Mouse (Mus musculus) olfactory bulb, adult 2 months (tissue): ENCODE measurements at regions not wholly inside any gene's neighbourhood (a gene's known extent, or its start where the extent isn't known, plus 50 kb on each side); places are given as distances from the start of the nearest gene placed in this dataset.

Experiments
- H3K27ac ChIP-seq: fragments of 200-500 bp; 2 replicates; pipeline ENCODE4 v1.5.1; 2012; ENCODE audit warnings: low read depth, low read length; ENCODE audit not compliant: insufficient read depth
- H3K4me1 ChIP-seq: fragments of 200-500 bp; 2 replicates; pipeline ENCODE4 v1.6.1; 2012; ENCODE audit warnings: low read length; ENCODE audit not compliant: control insufficient read depth, insufficient read depth
- H3K4me3 ChIP-seq: fragments of 200-500 bp; 2 replicates; pipeline ENCODE4 v1.5.1; 2012; ENCODE audit warnings: mild to moderate bottlenecking, low read depth, low read length, moderate library complexity; ENCODE audit not compliant: insufficient read depth
- CTCF ChIP-seq: fragments of 200-500 bp; IDR thresholded peaks from 2 replicates; pipeline ENCODE4 v1.5.1; 2012; ENCODE audit warnings: low read depth, mild to moderate bottlenecking, low read length, moderate library complexity; ENCODE audit not compliant: insufficient read depth
- POLR2A ChIP-seq: fragments of 200-500 bp; IDR thresholded peaks from 2 replicates; pipeline ENCODE4 v1.6.1; 2012; ENCODE audit warnings: mild to moderate bottlenecking, low read depth, low read length, moderate library complexity; ENCODE audit not compliant: insufficient read depth
- WGBS: fragments of 180-500 bp; shearing (Covaris S2); methylation state at CpG from one replicate; pipeline ENCODE4 v1.1.7; 2018; 5-methylcytosine and 5-hydroxymethylcytosine counted together

- 75% methylated on average over 4 of the region's 4 CpGs for WGBS
- TF ChIP-seq CTCF (no peak), POLR2A (no peak)
- Histone ChIP-seq H3K4me1 (peaks cover 5% of the 10 kb centered on the region; the same call in 1 of the 2 replicates), H3K4me3 (no peak overlapping the region), H3K27ac (no peak overlapping the region)
These were observed 250.1 kb upstream of the Mki67 start for GRCm38 (mm10) chr7:135966231-135966630.

GRCm38 (mm10) chr7:135968638-135969037, 252.5 kb upstream of the Mki67 start:
- Histone ChIP-seq H3K4me1 (peaks cover 5% of the 10 kb centered on the region; the same call in 1 of the 2 replicates), H3K27ac (no peak overlapping the region), H3K4me3 (no peak overlapping the region)
- 69% methylated on average over 8 of the region's 8 CpGs for WGBS
- TF ChIP-seq POLR2A (no peak), CTCF (no peak)

GRCm38 (mm10) chr7:135986021-135986420, 269.9 kb upstream of the Mki67 start:
- Histone ChIP-seq H3K4me3 (no peak overlapping the region), H3K4me1 (no peaks in the 10 kb centered on the region), H3K27ac (no peak overlapping the region)
- 76% methylated on average over 6 of the region's 6 CpGs for WGBS
- TF ChIP-seq CTCF (no peak), POLR2A (no peak)

- TF ChIP-seq CTCF (no peak), POLR2A (no peak)
- no peak overlapping the region for H3K4me3 ChIP-seq
- H3K4me1 ChIP-seq, result no peaks in the 10 kb centered on the region
- WGBS, result 31% methylated on average over 6 of the region's 6 CpGs
- H3K27ac ChIP-seq, result no peak overlapping the region
These were observed 274.2 kb upstream of the Mki67 start for GRCm38 (mm10) chr7:135990321-135990720.

- TF ChIP-seq CTCF (no peak), POLR2A (no peak)
- WGBS, result 82% methylated on average over 10 of the region's 10 CpGs
- Histone ChIP-seq H3K27ac (no peak overlapping the region), H3K4me1 (no peaks in the 10 kb centered on the region), H3K4me3 (no peak overlapping the region)
These were observed 280.7 kb upstream of the Mki67 start for GRCm38 (mm10) chr7:135996896-135997295.

GRCm38 (mm10) chr7:135997640-135998039, 281.5 kb upstream of the Mki67 start:
- Histone ChIP-seq H3K27ac (no peak overlapping the region), H3K4me1 (no peaks in the 10 kb centered on the region), H3K4me3 (no peak overlapping the region)
- WGBS, result 88% methylated on average over 3 of the region's 3 CpGs
- TF ChIP-seq POLR2A (no peak), CTCF (no peak)

GRCm38 (mm10) chr7:136002382-136002781, 286.2 kb upstream of the Mki67 start:
- H3K4me3 ChIP-seq, result no peak overlapping the region
- no peaks in the 10 kb centered on the region for H3K4me1 ChIP-seq
- no peak overlapping the region for H3K27ac ChIP-seq
- WGBS, result 76% methylated on average over 8 of the region's 8 CpGs
- TF ChIP-seq CTCF (no peak), POLR2A (no peak)

GRCm38 (mm10) chr7:136003291-136003690, 287.1 kb upstream of the Mki67 start:
- Histone ChIP-seq H3K27ac (no peak overlapping the region), H3K4me3 (no peak overlapping the region), H3K4me1 (no peaks in the 10 kb centered on the region)
- no peak for TF ChIP-seq CTCF
- TF ChIP-seq POLR2A, result no peak
- WGBS, result 77% methylated on average over 2 of the region's 2 CpGs

- H3K27ac ChIP-seq, result no peak overlapping the region
- H3K4me3 ChIP-seq, result no peak overlapping the region
- 45% methylated on average over 23 of the region's 23 CpGs for WGBS
- H3K4me1 ChIP-seq, result no peaks in the 10 kb centered on the region
- no peak for TF ChIP-seq CTCF
- TF ChIP-seq POLR2A, result no peak
These were observed 291.8 kb upstream of the Mki67 start for GRCm38 (mm10) chr7:136007796-136008455.
